Mouse (Mus musculus): ENCODE data around the gene Rassf3.

The Rassf3 gene

GRCm38 (mm10) chr10:121476190-121476967 lies at the start of gene Rassf3:
Rassf3 (minus strand) TSS chr10:121476347.
- DNase-seq (ENCODE audit: low read depth), result peak; percentile 98

GRCm38 (mm10) chr10:121520923-121521585 lies 44.9 kb upstream of the Rassf3 start:
- peak; percentile 72 for DNase-seq (ENCODE audit: low read depth)

- DNase-seq (ENCODE audit: low read depth), result peak; percentile 50
Measured at GRCm38 (mm10) chr10:121519710-121520109, 43.6 kb upstream of the Rassf3 start.

GRCm38 (mm10) chr10:121516008-121516600 lies 40.0 kb upstream of the Rassf3 start:
- DNase-seq (ENCODE audit: low read depth), result peak; percentile 87

DNA sequence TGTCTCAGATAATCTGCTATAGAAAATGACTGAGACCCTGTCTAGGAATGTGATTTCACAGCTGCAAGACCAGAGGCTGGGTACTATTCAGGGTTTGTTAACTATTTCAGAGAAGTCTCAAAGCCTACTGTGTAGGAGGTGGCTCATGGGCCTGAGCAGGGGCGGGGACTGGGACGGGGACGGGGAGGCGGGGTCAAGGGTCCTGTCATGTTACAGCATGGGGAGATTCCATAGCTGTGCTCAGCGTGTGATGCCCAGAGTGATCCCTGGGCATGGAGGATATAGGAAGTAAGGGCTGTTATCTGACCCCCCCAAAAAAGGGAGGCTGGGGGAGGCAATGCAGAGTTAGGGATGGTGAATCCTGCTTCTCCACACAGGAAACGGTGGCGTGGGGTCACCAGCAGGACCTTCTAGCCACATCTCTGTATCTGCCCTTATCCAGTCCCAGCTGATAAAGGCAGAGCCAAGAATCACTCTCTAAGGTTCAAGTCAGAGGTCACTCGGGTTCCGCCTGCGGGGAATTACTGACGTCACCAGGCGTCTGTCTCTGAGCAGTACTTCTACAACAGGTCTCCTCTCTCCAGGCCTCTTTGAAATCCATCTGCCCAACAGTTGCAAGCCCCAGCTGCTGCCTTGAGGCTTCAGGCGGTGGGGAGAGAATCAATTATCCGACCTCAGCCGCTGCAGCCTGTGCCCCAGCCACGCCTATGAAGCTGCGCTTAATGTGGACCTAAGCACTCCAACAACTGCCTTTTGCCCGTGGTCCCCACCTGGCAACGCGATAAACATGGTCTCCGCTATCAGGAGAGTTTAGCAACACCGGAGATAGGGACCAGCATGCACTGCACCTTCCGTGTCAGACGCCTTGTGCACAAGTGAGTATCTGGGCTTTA lies 33.9 kb upstream of the Rassf3 start:
- DNase-seq (ENCODE audit: low read depth), result no peak

- peak; percentile 58 for DNase-seq (ENCODE audit: low read depth)
Measured at GRCm38 (mm10) chr10:121507755-121508544, 31.8 kb upstream of the Rassf3 start.

DNA sequence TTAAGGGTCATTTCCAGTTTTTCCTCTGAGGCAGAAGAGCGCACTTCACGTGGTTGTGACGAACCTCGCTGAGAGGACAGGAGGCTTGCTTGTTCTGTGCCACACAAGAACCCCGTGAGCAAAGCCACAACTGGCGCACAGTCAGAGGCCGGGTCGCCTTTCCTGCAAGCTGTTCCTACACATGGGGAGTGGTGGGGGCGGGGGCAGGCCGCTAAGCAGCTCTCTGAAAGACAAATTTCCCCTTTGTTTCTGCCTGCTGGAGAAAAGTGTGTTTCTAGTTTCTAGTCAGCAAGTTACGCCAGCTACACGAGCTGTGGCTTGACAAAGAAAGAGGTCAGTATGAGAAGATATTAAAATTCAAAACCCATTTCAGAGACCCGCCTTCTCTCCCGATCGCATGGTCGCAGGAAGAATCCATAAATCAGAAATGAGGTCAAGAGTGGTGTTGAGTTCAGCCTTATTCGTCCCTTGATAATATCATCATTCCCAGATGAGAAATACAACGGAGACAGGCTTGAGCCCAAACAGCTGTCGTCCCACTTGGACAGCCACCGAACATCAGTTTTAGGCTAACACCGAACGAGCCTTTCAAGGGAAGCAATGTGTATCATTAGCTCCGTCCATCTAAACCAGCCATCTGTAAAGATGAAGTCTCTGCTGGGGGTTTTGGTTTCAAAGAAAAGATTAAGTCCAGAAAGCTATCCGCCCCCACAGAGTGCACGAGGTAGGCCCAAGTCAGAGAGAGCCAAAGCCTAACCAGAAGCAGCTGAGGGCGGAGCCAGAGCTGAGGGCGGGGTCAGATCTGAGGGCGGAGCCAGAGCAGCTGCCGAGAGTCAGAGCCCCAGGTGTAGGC lies 30.8 kb upstream of the Rassf3 start:
- DNase-seq (ENCODE audit: low read depth), result peak; percentile 95

DNA sequence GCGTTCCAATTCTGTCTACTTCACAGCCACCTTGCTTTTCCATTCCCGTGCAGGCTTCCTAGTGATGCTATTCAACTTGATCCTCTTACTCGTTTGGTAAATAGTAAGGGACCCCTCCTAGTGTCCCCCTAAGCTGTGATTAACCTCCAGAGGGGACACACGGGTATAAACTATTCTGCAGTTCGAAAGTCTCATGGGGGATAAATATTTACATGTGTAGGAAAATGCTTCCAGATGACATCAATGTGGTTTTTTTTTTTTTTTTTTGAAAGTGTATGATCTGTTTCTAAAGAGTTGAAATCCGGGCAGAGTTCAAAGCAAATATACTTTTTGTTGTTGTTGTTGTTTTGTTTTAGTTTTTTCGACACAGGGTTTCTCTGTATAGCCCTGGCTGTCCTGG lies 29.8 kb upstream of the Rassf3 start:
- DNase-seq (ENCODE audit: low read depth), result peak; percentile 67

DNA sequence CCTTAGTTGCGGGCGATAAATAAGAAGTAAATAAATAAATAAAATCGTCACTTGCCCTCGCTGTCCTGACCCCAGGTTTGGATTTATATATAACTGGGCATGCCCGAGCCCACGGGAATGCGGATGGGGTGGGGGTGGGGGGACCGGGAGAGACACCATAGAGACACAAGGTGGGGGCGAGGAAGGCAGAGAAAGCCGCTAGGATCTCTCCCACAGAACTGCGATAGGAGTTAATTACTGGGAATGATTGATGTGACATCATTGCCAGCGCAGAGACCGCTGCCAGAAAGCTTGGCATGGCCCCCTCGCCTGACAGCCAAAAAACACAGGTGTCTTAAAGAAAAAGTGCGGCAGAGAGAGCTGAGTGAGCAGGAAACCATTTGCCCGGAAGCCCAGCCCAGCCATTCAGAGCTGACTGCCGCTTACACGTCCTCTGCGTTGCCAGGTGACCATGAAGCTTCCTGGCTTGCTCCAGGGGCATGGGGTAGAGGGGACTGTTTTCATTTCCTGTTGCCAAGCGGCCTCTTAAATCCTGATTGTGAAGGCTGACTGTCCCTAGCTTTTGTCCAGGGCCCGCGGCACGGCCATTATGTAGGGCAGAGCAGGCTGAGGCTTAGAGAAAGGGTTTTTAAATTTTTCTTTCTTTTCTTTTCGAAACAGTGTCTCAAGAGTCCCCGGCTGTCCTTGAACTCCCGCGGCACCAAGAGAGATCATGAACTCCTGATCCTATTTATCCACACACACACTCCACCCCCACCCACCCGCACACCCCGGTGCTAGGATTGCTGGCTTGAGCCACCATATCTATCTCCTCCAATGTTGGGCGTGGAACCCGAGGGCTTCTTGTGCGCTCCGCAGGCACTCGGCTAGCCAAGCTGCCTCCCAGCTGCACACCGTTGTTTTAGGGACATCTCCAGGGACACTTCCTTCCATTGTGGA lies 29.1 kb upstream of the Rassf3 start:
- DNase-seq (ENCODE audit: low read depth), result peak; percentile 90

DNA sequence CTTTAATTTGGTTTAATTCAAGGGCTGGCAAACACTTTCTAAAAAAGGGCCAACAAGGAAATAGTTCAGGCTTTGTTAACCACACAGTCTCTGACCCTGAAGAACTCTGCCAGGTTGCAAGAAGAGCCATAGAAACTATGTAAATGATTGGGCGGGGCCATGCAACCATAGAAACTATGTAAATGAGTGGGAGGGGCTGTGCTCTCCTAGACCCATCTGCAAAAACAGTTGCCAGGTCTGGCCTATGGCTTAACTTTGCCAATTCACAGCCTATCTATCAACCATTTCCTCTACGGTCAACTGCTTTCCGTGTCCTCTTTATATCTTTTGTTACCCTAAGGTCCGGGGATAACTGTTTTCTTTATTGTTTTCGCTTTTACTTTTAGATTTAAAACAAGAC lies 25.0 kb upstream of the Rassf3 start:
- peak; percentile 86 for DNase-seq (ENCODE audit: low read depth)

DNA sequence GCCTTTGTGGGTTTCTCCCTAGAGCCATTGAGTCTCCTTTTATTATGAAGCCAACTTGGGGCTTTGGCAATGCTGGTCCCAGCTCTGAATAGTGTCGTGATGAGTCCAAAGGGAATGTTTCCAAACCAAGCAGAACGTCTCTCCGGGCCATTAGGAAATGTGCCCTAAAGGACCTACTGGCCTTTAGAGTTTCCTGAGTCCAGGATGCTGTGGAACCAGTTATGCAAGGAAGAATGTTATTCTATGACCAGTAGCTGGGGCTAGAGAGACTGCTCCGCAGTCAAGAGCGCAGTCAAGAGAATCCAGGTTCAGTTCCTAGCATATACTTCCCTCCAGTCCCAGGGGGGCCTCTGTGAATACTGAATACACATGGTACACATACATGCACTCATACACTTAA lies 23.9 kb upstream of the Rassf3 start:
- no peak for DNase-seq (ENCODE audit: low read depth)

GRCm38 (mm10) chr10:121499063-121499462 lies 22.9 kb upstream of the Rassf3 start:
- DNase-seq (ENCODE audit: low read depth), result no peak

GRCm38 (mm10) chr10:121498481-121498904 lies 22.3 kb upstream of the Rassf3 start:
- DNase-seq (ENCODE audit: low read depth), result no peak

GRCm38 (mm10) chr10:121497968-121498367 lies 21.8 kb upstream of the Rassf3 start:
- peak; percentile 46 for DNase-seq (ENCODE audit: low read depth)

DNA sequence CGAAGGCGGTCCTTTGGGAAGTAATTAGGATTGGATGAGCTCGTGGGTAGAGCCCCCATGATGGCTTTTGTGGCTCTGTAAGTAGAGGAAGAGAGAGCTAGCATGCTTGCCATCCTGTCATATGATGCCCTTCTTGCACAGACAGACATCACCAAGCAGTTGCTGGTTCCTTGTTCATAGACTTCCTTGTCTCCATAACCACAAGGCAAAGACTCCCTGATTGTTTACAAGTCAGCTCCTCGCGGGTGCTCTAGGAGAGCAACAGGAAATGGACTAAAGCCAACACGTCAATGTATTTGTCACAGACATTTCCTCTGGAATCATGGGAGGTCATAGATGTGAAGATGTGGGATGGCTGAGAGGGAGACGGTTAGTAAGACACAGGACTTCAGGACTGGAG lies 20.5 kb upstream of the Rassf3 start:
- peak; percentile 25 for DNase-seq (ENCODE audit: low read depth)

DNA sequence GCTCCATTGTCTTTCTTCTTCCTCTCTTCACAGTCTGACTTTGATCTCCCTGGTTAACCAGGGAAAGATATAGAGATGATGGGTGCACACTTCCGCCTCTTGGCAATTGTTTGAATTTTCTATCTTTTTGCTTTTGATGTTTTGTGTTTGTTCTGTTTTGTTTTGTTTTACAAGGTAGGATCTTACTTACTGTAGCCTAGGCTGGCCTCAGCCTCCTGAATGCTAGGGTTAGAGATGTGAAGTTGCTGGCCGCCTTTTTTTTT lies 17.9 kb upstream of the Rassf3 start:
- no peak for DNase-seq (ENCODE audit: low read depth)

GRCm38 (mm10) chr10:121493374-121494162 lies 17.4 kb upstream of the Rassf3 start:
- peak; percentile 50 for DNase-seq (ENCODE audit: low read depth)

DNA sequence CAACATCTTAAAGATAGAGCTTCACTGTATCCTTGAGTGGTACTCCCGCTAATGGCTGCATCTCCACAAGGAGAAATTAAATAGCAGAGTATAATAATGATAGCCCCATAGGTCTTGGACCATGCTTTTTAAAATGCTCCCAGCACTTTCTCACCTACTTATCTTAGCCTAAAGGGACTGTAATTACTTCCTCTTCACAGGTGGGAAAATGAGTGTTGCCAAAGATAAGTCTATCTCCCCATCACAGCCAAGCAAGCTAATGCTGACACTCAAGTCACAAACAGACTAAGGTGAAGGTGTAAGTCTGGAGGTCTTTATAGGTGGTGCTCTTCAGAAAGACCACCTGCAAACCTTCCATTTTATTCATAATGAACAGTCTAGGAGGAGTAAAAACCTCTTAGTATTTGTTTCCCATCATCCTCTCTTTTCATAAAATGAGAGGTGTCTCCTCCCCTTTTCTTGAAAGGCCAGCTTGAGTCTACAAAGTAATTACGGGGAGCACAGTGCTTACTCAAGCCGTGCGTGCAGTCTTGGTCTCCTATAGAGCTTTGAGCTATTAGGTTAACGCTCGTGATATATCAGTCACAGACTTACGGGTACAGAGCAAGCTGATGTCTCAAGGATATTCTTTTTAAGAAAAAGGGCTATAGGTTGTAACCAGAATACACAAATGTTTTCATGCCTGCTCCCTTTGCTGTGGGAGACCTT lies 16.6 kb upstream of the Rassf3 start:
- peak; percentile 9 for DNase-seq (ENCODE audit: low read depth)
